Mouse (Mus musculus): Measurements from ENCODE around the gene Ash1l. TPM values are rescaled to one million over a fixed set of nuclear protein-coding genes. Genes with fewer than 3 reads are reported as not detected.
A peak's percentile ranks its signal among the peaks of the same experiment; 100 is the strongest.

Gene Ash1l
- polyA plus RNA-seq, 1 experiment, result 0.23 TPM

DNA sequence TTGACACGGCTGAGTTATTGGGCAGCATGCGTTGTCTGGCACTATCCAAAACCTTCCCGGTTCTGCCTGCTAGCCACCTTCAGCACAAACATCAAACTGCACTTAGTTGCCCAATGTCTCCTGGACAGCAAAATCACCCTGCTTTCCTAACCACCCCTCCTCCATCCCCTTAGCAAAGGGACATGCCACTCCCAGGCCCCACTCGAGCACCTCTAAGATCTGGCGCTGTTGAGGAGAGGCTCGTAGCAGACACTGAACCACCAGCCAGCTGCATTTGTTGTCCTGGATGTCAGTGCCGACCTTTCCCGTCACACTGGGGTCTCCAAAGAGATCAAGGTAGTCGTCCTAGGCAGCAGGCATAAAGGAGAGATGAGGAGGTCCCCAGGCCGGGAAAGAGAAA, 143.6 kb downstream of the Ash1l start:
- peaks cover 39% of the 10 kb centered on the region for H3K27me3 ChIP-seq (ENCODE audit: control insufficient read depth)
- TF ChIP-seq TAL1 (IDR thresholded peaks at IDR 0.05; ENCODE audit: low read length), result no peak
- TF ChIP-seq GATA1 (IDR thresholded peaks at IDR 0.05; ENCODE audit: low read length), result no peak
- no peak overlapping the region for H3K4me3 ChIP-seq (replicated peaks)
- peaks cover 5% of the 10 kb centered on the region for H3K9me3 ChIP-seq (ENCODE audit: control insufficient read depth, low read length)
- H3K4me1 ChIP-seq (ENCODE audit: control insufficient read depth), result peaks cover 68% of the 10 kb centered on the region
- H3K36me3 ChIP-seq (ENCODE audit: control insufficient read depth), result peaks cover 58% of the 10 kb centered on the region

DNA sequence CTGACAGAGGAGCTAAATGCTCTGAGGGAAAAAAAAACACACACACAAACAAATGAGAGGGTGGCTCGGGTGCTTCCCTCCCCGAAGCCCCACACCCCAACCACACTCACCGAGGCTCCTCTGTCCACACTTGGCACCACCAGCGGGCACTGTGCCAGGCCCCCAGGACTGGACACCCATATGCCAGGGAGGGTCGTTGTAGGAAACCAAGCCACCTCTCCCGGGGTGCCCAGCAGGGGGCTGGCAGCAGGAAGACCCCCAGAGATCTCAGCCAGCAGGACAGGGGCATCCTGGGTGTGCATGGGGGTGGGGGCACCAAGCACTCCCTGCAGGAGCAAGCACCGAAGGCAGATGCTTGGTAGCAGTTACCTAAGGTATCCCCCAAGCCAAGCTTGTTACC, 150.4 kb downstream of the Ash1l start, which contains the start of gene Gm43738:
TSS of gene Gm43738 (minus strand) at position 289 of the 400 bp plus-strand sequence.
- TF ChIP-seq GATA1 (IDR thresholded peaks at IDR 0.05; ENCODE audit: low read length) (no peak), TAL1 (IDR thresholded peaks at IDR 0.05; ENCODE audit: low read length) (no peak)
- Histone ChIP-seq H3K36me3 (ENCODE audit: control insufficient read depth) (peaks cover 49% of the 10 kb centered on the region), H3K27me3 (ENCODE audit: control insufficient read depth) (no peaks in the 10 kb centered on the region), H3K4me1 (ENCODE audit: control insufficient read depth) (peaks cover 56% of the 10 kb centered on the region), H3K9me3 (ENCODE audit: control insufficient read depth, low read length) (no peaks in the 10 kb centered on the region), H3K4me3 (replicated peaks) (peak within 1 kb of the TSS; percentile 73)

DNA sequence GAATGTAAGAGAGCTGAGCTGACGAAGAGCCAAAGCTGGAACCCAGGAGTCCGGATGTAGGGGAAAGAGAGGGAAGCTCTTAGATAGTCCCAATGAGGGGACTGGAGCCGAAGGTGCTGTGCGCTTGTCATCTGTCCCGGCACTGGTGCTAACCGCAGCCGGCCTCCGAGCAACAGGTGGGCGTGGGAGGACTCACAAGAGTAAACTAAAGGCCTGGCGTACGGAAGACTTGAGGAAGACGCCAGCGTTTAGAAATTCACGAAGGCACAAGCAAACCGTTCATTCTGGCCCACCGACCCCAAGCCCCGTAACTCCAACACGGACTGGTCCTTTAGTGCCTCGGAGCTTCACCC, 151.0 kb downstream of the Ash1l start:
- Histone ChIP-seq H3K4me3 (replicated peaks) (peak overlapping the region; percentile 73), H3K36me3 (ENCODE audit: control insufficient read depth) (peaks cover 43% of the 10 kb centered on the region), H3K4me1 (ENCODE audit: control insufficient read depth) (peaks cover 51% of the 10 kb centered on the region), H3K27me3 (ENCODE audit: control insufficient read depth) (no peaks in the 10 kb centered on the region), H3K9me3 (ENCODE audit: control insufficient read depth, low read length) (no peaks in the 10 kb centered on the region)
- no peak for TF ChIP-seq GATA1 (IDR thresholded peaks at IDR 0.05; ENCODE audit: low read length)
- no peak for TF ChIP-seq TAL1 (IDR thresholded peaks at IDR 0.05; ENCODE audit: low read length)

DNA sequence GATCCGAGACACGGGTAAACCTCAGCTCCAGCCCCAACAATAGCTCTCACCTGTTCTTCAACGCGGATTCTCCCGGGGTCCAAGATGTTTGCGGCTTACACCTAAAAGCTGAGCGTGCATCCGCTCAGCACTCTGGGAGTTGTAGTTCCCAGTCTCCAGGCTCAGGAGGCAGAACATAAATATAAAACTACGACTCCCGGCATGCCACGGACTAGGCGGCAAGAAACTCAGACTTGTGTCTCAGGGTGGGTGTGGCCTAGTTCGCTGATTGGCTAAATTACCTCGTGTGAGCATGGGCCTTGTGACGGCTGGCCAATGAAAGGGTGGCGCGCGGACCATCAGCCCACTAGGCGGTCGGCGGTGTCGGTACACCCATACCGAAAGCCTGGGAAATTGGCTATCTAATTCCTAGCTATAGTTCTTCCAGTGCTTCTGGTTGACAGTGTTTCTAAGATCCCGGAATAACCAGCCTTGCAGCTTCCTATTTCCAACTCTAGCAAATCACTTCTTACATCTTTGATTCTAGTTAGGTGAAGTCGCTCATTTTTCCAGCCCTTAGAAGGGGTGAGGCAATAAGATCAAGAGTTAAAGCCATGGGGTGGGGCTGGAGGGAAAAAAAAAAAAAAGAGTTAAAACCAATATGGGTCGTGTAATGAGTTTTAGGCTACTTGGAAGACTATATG, 151.5 kb downstream of the Ash1l start, which contains the start of gene Fdps:
TSS of gene Fdps (minus strand) at position 148 of the 683 bp plus-strand sequence.
- Histone ChIP-seq H3K36me3 (ENCODE audit: control insufficient read depth) (peaks cover 38% of the 10 kb centered on the region), H3K27me3 (ENCODE audit: control insufficient read depth) (no peaks in the 10 kb centered on the region), H3K9me3 (ENCODE audit: control insufficient read depth, low read length) (no peaks in the 10 kb centered on the region), H3K4me1 (ENCODE audit: control insufficient read depth) (peaks cover 50% of the 10 kb centered on the region), H3K4me3 (replicated peaks) (peak within 1 kb of the TSS; percentile 73)
- TF ChIP-seq GATA1 (IDR thresholded peaks at IDR 0.05; ENCODE audit: low read length) (no peak), TAL1 (IDR thresholded peaks at IDR 0.05; ENCODE audit: low read length) (no peak)

DNA sequence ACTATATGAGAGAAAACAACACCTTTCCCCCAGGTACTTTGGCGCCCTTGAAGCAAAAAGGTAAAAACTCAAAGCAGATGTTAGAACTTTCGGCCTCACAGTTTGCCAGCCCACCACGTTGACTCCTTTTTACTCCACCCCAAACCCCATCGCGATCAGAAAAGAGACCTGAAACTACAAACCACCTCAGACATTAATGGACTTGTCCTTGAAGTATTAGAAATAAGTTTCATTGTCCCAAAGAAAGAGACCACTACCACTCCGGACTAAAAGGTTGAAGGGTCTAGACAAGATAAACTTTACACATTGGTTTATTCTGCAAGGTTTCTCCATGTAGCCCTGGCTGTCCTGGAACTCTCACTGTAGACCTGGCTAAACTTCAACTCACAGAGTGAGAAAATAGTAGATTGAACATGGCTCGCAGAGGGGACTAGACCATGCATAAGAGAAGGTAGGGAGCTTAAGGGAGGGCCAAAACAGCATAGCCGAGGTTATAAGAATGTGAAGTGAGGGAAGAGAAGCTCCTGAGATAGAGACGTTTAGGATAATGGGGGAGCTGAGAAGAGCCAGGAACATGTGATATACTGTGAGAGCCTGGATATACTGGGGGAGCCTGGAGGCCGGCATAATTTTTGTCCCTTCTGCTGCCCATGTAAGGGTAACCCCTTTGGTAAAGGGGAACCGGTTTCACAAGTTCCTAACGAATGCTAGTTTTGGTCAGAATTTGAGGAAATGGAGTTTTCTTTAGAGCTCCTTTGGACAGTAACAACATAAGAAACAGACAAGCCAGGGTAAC, 152.3 kb downstream of the Ash1l start:
- H3K4me3 ChIP-seq (replicated peaks), result peak overlapping the region; percentile 73
- no peak for TF ChIP-seq TAL1 (IDR thresholded peaks at IDR 0.05; ENCODE audit: low read length)
- no peak for TF ChIP-seq GATA1 (IDR thresholded peaks at IDR 0.05; ENCODE audit: low read length)
- H3K4me1 ChIP-seq (ENCODE audit: control insufficient read depth), result peaks cover 50% of the 10 kb centered on the region
- H3K9me3 ChIP-seq (ENCODE audit: control insufficient read depth, low read length), result no peaks in the 10 kb centered on the region
- no peaks in the 10 kb centered on the region for H3K27me3 ChIP-seq (ENCODE audit: control insufficient read depth)
- peaks cover 31% of the 10 kb centered on the region for H3K36me3 ChIP-seq (ENCODE audit: control insufficient read depth)

DNA sequence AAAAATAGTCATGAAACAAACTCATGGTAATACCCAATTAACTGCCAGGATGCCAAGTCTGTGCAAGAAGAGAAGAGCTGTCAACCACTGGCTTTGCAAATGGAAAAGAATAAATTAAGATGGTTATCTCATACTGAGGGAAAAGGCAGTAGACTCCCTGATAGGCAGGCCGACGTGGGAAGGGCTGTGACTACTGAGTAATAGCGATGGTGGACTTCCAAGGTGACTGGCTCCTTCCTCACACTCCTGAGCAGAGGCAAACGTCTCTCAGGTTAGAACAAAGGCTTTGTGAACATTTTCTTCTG, 152.8 kb downstream of the Ash1l start:
- TF ChIP-seq GATA1 (IDR thresholded peaks at IDR 0.05; ENCODE audit: low read length) (no peak), TAL1 (IDR thresholded peaks at IDR 0.05; ENCODE audit: low read length) (no peak)
- Histone ChIP-seq H3K27me3 (ENCODE audit: control insufficient read depth) (no peaks in the 10 kb centered on the region), H3K36me3 (ENCODE audit: control insufficient read depth) (peaks cover 25% of the 10 kb centered on the region), H3K4me3 (replicated peaks) (no peak overlapping the region), H3K4me1 (ENCODE audit: control insufficient read depth) (peaks cover 46% of the 10 kb centered on the region), H3K9me3 (ENCODE audit: control insufficient read depth, low read length) (no peaks in the 10 kb centered on the region)

DNA sequence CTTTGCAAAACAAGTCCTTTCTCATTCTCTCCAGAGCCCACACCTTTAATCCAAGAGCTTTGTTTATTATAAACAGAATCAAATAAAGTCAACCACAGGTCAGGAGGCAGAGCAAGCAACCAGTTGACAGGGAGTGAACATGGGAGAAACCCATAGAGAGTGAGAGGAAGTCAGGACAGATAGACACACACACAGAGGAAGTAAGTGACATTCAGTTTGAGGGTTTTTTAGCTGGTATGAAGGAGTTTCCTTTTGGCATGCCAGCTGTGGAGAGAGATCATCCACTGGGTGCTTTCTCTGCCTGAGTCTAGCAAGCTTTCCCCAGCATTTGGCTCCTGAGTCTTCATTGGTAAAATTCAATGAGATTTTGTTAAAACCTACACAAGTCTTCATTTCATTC, 156.5 kb downstream of the Ash1l start:
- Histone ChIP-seq H3K4me3 (replicated peaks) (no peak overlapping the region), H3K36me3 (ENCODE audit: control insufficient read depth) (no peaks in the 10 kb centered on the region), H3K27me3 (ENCODE audit: control insufficient read depth) (no peaks in the 10 kb centered on the region), H3K9me3 (ENCODE audit: control insufficient read depth, low read length) (no peaks in the 10 kb centered on the region), H3K4me1 (ENCODE audit: control insufficient read depth) (peaks cover 14% of the 10 kb centered on the region)
- no peak for TF ChIP-seq GATA1 (IDR thresholded peaks at IDR 0.05; ENCODE audit: low read length)
- TF ChIP-seq TAL1 (IDR thresholded peaks at IDR 0.05; ENCODE audit: low read length), result no peak

DNA sequence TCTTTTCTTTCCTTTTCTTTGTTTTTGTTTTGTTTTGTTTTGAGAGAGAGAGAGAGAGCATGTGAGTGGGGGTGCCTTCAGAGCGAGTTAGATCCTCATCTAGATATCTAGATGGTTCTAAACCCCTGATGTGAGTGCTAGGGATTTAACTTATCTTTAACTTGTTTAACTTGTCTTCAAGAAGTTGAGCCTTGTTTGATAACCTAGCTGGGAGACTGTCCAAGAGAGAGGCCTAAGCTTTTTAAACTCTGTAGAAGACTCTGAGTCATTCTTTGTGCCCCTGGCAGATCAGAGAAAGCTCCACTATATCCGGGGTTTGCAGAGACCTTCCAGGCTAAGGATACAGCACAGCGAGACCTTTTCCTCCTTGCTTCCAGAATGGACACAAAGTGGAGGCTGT, 157.1 kb downstream of the Ash1l start:
- no peak for TF ChIP-seq GATA1 (IDR thresholded peaks at IDR 0.05; ENCODE audit: low read length)
- TF ChIP-seq TAL1 (IDR thresholded peaks at IDR 0.05; ENCODE audit: low read length), result no peak
- no peak overlapping the region for H3K4me3 ChIP-seq (replicated peaks)
- no peaks in the 10 kb centered on the region for H3K36me3 ChIP-seq (ENCODE audit: control insufficient read depth)
- H3K9me3 ChIP-seq (ENCODE audit: control insufficient read depth, low read length), result no peaks in the 10 kb centered on the region
- H3K27me3 ChIP-seq (ENCODE audit: control insufficient read depth), result no peaks in the 10 kb centered on the region
- H3K4me1 ChIP-seq (ENCODE audit: control insufficient read depth), result peaks cover 9% of the 10 kb centered on the region

DNA sequence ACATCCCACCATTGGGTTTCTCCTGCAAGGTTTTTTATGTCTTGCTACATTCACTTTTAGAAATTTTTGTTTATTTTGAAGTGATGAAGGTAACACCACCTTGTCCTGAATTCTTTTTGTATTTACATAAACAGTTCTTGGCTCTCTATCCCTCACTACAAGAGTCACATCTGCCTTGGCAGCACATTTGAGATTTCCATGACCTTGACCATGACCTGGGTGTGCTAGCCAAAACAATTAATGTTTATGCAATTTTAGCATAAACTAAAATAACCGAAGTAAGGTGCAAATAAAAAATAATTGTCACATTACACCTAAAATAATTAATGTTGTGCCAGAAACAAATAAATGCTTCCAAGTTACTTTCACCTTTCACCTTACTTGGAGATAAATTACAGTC, 157.7 kb downstream of the Ash1l start:
- Histone ChIP-seq H3K4me3 (replicated peaks) (no peak overlapping the region), H3K27me3 (ENCODE audit: control insufficient read depth) (no peaks in the 10 kb centered on the region), H3K9me3 (ENCODE audit: control insufficient read depth, low read length) (no peaks in the 10 kb centered on the region), H3K36me3 (ENCODE audit: control insufficient read depth) (no peaks in the 10 kb centered on the region), H3K4me1 (ENCODE audit: control insufficient read depth) (peaks cover 3% of the 10 kb centered on the region)
- TF ChIP-seq GATA1 (IDR thresholded peaks at IDR 0.05; ENCODE audit: low read length) (no peak), TAL1 (IDR thresholded peaks at IDR 0.05; ENCODE audit: low read length) (no peak)
